Mouse (Mus musculus) WW6 (cell line): ENCODE measurements around the gene Aif1.

Source experiments
- DNase-seq: peaks from one replicate; pipeline ENCODE4 v3.0.0-alpha.2; 2013; ENCODE audit warnings: low read depth, low spot score

Gene Aif1

DNA sequence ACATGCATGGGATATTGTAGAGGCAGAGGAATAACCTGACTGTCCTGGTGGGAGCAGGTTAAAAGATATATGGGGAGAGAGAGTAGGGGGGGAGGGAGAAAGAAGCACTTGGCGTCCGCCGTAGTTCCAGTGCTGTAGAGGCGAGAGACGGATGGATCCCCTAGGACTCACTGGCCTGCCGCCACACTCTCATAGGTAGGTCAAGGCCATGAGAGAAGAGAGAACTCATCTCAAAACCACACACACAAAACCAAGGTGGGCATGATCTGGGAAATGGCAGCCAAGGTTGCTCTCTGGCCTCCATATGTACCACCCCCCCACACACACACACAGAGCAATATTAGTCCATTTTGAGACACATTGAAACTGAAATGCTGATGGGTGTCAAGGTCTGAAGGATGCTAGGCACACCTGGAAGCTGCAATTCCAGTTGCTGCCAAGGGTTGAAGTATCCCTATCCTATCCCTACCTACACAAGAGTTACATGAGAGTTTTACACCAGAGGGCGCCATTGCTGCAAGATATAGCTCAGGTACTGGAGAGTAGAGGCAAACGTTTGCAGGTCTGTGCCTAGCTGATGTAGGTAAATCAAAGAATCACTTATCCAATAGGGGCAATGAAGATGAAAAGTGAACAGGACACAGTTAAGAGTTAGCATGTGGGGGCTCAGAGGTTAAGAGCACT, 9.4 kb downstream of the Aif1 start:
- peak; percentile 86 for DNase-seq

DNA sequence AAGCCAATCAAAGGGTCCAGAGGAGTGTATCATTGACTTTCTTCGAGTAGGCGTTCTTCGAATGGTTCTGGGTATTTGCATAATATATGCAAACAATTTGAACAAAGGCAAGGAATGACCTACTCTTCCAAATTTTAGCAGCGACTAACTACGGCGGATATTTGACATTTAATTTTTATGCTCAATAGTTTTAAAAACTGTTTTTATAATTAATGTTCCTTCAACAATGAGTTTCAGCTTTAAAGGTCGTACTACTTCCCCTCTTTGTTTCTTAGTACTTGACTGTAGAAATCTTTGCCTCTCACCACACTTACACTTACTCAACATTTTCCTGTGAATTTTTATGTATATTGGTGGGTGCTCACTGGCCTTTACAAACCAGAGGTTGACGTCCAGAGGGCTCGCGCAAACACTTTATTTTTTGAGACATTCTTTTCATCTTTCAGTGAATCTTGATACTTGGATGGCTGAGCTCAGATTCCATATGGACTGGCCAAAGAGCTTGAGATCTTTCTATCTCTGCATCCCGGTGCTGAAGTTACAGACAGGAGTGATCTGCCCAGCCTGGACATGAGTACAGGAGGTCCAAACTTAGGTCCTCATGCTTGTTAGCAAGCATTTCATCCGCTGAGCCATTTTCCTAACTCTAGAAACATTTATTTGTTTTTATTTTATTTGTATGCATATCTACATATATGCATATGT, 10.3 kb downstream of the Aif1 start:
- DNase-seq, result no peak

DNA sequence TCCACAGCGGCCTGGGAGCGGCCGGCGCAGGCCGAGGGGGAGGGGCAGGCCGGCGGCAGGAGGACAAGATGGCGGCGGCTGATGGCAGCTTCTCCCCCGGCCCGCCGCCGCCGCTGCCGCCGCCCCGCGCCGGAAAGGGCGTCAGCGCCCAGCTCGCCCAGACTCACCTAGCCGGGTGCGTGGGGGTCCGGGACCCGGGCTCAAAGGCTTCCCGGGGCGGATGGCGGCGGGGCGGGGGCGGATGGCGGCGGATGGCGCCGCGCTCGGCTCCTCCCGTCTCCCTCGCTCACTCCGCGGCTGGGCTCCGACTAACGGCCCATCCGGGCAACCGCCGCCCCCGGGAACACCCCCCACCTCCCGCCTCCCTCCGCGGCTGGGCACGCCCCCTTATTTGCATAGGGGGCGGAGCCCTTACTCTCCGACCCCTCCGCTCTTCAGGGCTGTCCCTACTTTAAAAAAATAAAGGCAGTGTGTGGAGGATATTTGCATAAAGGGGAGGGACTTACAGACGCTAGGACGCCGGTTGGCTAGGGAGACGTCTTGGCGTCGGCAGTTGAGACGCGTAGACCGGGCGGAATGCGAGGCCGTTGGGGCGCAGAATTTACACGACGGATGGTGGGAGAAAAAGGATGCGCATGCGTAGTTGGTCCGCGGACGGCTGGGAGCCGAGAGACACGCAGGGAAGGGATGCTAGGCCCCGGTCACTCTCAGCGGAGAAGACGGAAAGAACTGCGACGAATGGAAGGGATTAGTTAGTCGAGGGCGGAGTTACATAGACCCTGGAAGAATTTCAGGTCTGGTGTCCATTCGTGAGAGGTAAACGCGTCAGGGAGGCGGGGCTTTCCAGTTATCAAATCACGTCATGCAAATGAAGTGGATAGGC, 11.1 kb downstream of the Aif1 start, which contains the start of gene Prrc2a:
TSS of gene Prrc2a (minus strand) at position 330 of the 883 bp plus-strand sequence.
- DNase-seq, result peak; percentile 96

DNA sequence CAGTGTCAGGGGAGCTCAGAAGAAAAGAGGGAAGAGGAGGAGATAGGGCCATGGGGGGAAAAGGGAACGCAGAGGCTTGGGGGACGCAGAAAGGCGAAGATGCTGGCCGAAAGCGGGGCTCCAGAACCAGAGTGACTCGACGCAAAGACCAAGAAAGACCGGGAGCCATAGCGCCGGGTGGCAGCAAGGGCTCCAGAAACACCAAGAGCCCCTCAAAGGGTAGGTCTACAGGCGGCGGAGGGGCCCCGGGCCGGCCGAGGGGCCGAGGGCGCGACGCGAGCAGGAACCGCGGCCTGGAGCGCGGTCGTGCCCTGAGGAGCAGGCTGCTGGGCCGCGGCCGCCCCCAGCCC, 11.7 kb downstream of the Aif1 start:
- no peak for DNase-seq

- no peak for DNase-seq
Measured at GRCm38 (mm10) chr17:35163326-35164081, 12.4 kb downstream of the Aif1 start.

GRCm38 (mm10) chr17:35162730-35163129, 13.1 kb downstream of the Aif1 start:
- no peak for DNase-seq

GRCm38 (mm10) chr17:35162121-35162520, 13.7 kb downstream of the Aif1 start:
- DNase-seq, result no peak

GRCm38 (mm10) chr17:35161421-35161820, 14.4 kb downstream of the Aif1 start:
- no peak for DNase-seq

GRCm38 (mm10) chr17:35159638-35160037, 16.2 kb downstream of the Aif1 start:
- no peak for DNase-seq

GRCm38 (mm10) chr17:35158850-35159593, 16.8 kb downstream of the Aif1 start:
- no peak for DNase-seq

DNA sequence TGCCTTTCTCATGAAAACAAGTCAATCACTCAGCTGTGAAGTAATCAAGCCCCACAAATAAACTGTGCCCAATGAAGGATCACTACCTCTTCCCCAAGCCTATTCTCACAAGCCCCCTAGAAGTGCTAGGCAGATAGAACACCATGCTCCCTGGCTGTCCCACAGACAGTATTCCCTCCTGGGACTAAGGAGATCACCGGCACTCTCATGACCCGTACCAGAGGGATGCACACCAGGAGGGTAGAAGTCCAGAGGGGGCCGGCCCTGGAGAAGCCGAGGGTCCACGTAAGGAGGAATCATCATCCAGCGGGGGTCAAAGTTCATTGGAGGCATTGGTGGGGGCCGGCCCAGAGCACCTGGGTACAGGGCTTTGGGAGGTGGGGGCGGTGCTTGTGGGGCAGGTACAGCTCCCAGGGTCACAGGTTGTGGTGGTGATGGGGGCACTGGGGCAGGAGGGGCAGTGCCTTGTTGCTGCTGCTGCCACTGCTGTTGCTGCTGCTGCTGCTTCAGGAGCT, 18.1 kb downstream of the Aif1 start:
- DNase-seq, result no peak

DNA sequence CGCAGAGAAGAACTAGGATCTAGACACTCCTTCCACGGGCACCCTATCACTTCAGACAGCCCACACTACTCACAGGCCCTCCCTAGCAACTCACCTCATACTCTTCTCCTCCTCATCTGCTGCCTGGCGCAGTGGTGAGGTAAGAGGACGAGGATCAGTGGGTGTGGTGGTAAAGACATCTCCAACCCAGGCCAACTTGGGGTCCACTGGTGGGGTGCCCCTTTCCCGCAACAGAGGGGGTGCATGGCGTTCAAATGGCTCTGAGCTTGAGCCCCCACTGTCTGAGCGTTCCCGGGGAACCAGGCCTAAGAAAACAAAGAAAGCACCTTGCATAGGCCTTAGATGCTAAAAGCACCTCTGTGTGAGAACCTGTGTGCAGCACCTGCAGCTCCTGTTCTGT, 18.6 kb downstream of the Aif1 start:
- DNase-seq, result no peak

DNA sequence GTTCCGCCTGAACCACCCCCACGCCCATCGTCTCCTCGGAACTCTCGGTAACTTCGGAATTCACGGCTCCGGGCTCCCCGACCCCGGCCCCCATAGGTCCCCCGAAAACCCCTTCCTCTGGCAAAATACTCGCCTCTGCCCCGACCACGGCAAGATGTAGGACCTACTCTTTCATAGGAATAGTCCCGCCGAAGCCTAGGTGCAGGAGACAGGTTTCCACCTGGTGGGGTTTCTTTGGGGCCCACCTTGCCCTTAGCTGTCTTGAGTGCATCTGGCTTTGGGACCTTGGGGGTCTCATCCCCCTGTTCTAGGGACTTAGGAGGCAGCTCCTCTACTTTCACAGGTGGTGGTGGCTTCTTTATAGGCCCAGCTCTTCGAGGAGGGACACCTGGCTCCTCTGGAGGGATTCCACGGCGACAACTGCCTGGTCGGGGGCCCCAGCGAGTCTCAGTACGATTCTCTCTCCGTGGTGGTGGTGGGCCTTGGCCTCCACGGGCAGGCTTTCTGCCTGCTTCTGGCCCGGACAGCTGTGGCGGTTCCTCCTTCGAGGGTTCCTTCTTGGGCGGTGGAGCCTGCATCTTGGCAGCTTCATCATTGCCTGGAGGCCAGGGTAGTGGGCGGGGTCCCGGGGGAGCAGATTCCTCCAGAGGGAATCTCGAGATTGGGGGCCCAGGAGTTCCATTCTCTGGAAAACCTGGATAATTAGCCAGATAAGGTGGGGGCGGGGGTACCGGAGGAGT, 19.2 kb downstream of the Aif1 start:
- DNase-seq, result no peak

- no peak for DNase-seq
Measured at GRCm38 (mm10) chr17:35155451-35155850, 20.4 kb downstream of the Aif1 start.

- no peak for DNase-seq
Measured at GRCm38 (mm10) chr17:35154616-35155015, 21.3 kb downstream of the Aif1 start.

DNA sequence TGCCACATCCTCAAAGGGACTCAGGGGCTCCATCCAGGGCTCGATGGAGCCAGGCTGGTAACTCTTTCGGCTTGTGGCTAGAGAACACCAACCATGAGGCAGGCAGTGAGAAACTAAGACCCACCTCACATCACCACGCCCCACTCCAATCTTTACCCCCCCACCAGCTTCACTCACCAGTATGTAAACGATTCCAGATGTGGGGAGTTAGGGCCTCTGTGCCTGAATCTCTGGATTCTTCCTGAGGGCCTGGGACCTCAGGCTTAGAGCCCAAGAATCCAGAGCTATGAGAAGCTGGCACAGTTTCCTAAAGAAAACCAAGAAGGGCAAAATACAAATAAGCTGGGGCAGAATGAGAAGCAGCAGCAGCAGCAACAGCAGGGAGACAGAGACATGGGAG, 21.9 kb downstream of the Aif1 start:
- no peak for DNase-seq

- no peak for DNase-seq
Measured at GRCm38 (mm10) chr17:35153077-35153476, 22.8 kb downstream of the Aif1 start.

DNA sequence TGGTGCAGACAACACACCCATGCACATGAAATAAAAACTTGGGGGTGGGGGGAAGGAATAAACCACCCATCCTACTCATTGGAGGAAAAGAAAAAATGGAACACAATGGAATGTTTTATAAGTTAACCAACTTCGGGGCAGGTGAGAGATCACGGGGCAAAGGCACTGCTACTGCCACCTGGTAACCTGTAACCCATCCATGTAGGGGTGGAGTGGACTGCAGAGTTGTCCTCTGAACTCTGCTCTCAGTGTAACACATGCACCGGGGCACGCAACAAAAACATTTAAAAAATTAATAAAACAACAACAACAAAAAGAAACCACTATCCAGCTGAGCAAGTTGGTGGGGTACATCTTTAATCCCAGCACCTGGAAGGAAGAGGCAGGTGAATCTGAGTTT, 23.7 kb downstream of the Aif1 start:
- no peak for DNase-seq

- no peak for DNase-seq
Measured at GRCm38 (mm10) chr17:35147922-35148639, 27.8 kb downstream of the Aif1 start.
